Mouse (Mus musculus) kidney, adult 2 months (tissue): ENCODE data around the gene Adh4.

Source experiments
- CTCF ChIP-seq: fragments of 200-500 bp; conservative IDR thresholded peaks from 2 replicates; pipeline ENCODE4 v1.5.1; 2011; ENCODE audit warnings: low read depth, mild to moderate bottlenecking, control low read depth, low read length, moderate library complexity, mixed read lengths; ENCODE audit not compliant: insufficient read depth, insufficient read length
- POLR2A ChIP-seq: fragments of 200-500 bp; IDR thresholded peaks from one replicate; pipeline ENCODE4 v1.6.1; 2011; ENCODE audit warnings: low read depth, low read length, control low read depth

DNA sequence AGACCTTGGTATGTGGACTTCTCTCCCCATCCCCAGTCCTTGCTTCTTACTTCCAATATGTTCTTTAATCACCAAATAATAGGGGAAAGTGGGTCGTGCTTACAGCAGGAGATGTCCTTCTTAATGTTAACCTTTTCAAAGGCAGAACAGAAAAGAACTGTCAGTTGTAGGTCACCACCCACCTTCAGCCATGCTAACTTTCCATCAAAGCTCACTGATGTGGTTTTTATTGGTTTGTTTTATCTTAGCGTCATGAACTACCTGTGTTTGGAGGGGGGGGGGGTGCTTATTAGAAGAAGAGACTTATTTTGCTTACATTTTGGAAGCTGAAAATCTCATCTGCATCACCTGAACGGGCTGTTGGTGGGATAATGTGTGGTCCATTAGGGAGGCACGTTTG, 9.0 kb downstream of the Adh4 start:
- TF ChIP-seq POLR2A: no peak
- no peak for TF ChIP-seq CTCF
